Mouse (Mus musculus): ENCODE measurements around the gene BC048671. TPM values are rescaled to one million over a fixed set of nuclear protein-coding genes. Genes with fewer than 3 reads are reported as not detected.

Gene BC048671
- total and polyA plus RNA-seq, 3 experiments: not detected

GRCm38 (mm10) chr6:90306315-90306975, 5.4 kb downstream of the BC048671 start:
- no peaks in the 10 kb centered on the region for H3K4me1 ChIP-seq (ENCODE audit: control insufficient read depth in 1 of 2, insufficient read depth in 2 of 2, low read length in 2 of 2)
- H3K79me2 ChIP-seq (ENCODE audit: control insufficient read depth, insufficient read depth, low read length, poor library complexity): no peaks in the 10 kb centered on the region
- no peak overlapping the region for H3K27ac ChIP-seq (ENCODE audit: control insufficient read depth, low read depth, low read length)
- H3K36me3 ChIP-seq (ENCODE audit: control insufficient read depth in 1 of 2, insufficient read depth in 2 of 2, low read length in 2 of 2): no peaks in the 10 kb centered on the region
- DNase-seq (ENCODE audit: low read depth, low spot score): no peak
- TF ChIP-seq GATA1 (IDR thresholded peaks at IDR 0.05; ENCODE audit: low read depth, low read length): no peak
- TF ChIP-seq POLR2A (IDR thresholded peaks at IDR 0.05; ENCODE audit: control insufficient read depth in 1 of 2, insufficient read depth in 1 of 2, low read depth in 1 of 2, low read length in 2 of 2, poor library complexity in 1 of 2): no peak
- no peak for TF ChIP-seq EP300 (IDR thresholded peaks at IDR 0.05; ENCODE audit: low read depth in 1 of 2, low read length in 2 of 2)
- no peak for TF ChIP-seq SIN3A (IDR thresholded peaks at IDR 0.05; ENCODE audit: low read length)
- TF ChIP-seq SMC3 (IDR thresholded peaks at IDR 0.05; ENCODE audit: low read depth, low read length): no peak
- TF ChIP-seq ELF1 (IDR thresholded peaks at IDR 0.05; ENCODE audit: low read depth, low read length): no peak
- TF ChIP-seq ZC3H11A (IDR thresholded peaks at IDR 0.05; ENCODE audit: low read depth, low read length): no peak
- TF ChIP-seq MXI1 (IDR thresholded peaks at IDR 0.05; ENCODE audit: low read depth, low read length): no peak
- TF ChIP-seq TAL1 (IDR thresholded peaks at IDR 0.05; ENCODE audit: low read length): no peak
- TF ChIP-seq JUND (IDR thresholded peaks at IDR 0.05; ENCODE audit: low read depth, low read length): no peak
- no peaks in the 10 kb centered on the region for H3K9me3 ChIP-seq (replicated peaks; ENCODE audit: insufficient read depth, low read length)
- H3K9ac ChIP-seq (ENCODE audit: control insufficient read depth, low read depth, low read length, poor library complexity, severe bottlenecking): no peak overlapping the region
- no peak overlapping the region for H3K4me3 ChIP-seq (ENCODE audit: control insufficient read depth in 1 of 2, insufficient read depth in 1 of 2, low read depth in 2 of 2, low read length in 2 of 2)
- no peaks in the 10 kb centered on the region for H3K27me3 ChIP-seq (ENCODE audit: control insufficient read depth in 1 of 2, insufficient read depth in 2 of 2, low read length in 2 of 2)

GRCm38 (mm10) chr6:90308839-90309778, 8.1 kb downstream of the BC048671 start:
- TF ChIP-seq SMC3 (IDR thresholded peaks at IDR 0.05; ENCODE audit: low read depth, low read length): no peak
- Histone ChIP-seq H3K4me3 (ENCODE audit: control insufficient read depth in 1 of 2, insufficient read depth in 1 of 2, low read depth in 2 of 2, low read length in 2 of 2) (no peak overlapping the region), H3K9me3 (replicated peaks; ENCODE audit: insufficient read depth, low read length) (no peaks in the 10 kb centered on the region), H3K4me1 (ENCODE audit: control insufficient read depth in 1 of 2, insufficient read depth in 2 of 2, low read length in 2 of 2) (no peaks in the 10 kb centered on the region), H3K27ac (ENCODE audit: control insufficient read depth, low read depth, low read length) (no peak overlapping the region), H3K36me3 (ENCODE audit: control insufficient read depth in 1 of 2, insufficient read depth in 2 of 2, low read length in 2 of 2) (no peaks in the 10 kb centered on the region), H3K9ac (ENCODE audit: control insufficient read depth, low read depth, low read length, poor library complexity, severe bottlenecking) (no peak overlapping the region), H3K79me2 (ENCODE audit: control insufficient read depth, insufficient read depth, low read length, poor library complexity) (no peaks in the 10 kb centered on the region), H3K27me3 (ENCODE audit: control insufficient read depth in 1 of 2, insufficient read depth in 2 of 2, low read length in 2 of 2) (no peaks in the 10 kb centered on the region)
- DNase-seq (ENCODE audit: low read depth, low spot score): no peak

DNA sequence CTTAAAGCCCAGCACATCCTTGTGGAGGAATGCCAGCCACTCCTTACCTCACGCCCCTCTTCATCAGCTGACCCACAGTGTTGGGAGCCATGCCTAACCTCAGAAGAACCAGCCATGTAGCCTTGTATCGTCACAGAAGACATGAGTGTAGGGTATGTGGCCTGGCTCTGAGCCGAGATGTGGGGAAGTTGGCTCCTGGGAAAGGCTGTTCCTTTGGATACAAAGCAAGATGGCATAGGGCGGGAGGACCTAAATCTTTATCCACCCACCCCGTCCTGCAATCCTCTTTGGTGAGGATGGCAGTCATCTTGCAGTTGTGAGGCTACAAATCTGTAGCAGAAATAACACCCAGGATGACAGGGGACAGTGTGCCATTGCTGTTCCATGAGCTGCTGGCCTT, 14.9 kb downstream of the BC048671 start:
- TF ChIP-seq ZKSCAN1 (IDR thresholded peaks at IDR 0.05; ENCODE audit: low read depth, low read length): no peak
- no peak for TF ChIP-seq MAZ (IDR thresholded peaks at IDR 0.05; ENCODE audit: low read depth, low read length)
- no peak for TF ChIP-seq POLR2AphosphoS5 (IDR thresholded peaks at IDR 0.05; ENCODE audit: borderline replicate concordance, low read depth, low read length)
- TF ChIP-seq CHD1 (IDR thresholded peaks at IDR 0.05; ENCODE audit: low read depth, low read length): no peak
- TF ChIP-seq GATA1 (IDR thresholded peaks at IDR 0.05; ENCODE audit: low read depth, low read length): no peak
- TF ChIP-seq NRF1 (IDR thresholded peaks at IDR 0.05; ENCODE audit: insufficient read depth, low read depth, low read length, poor library complexity, severe bottlenecking): no peak
- TF ChIP-seq MAX (IDR thresholded peaks at IDR 0.05; ENCODE audit: low read length): no peak
- no peak for TF ChIP-seq SIN3A (IDR thresholded peaks at IDR 0.05; ENCODE audit: low read length)
- TF ChIP-seq USF1 (IDR thresholded peaks at IDR 0.05; ENCODE audit: low read depth, low read length): no peak
- no peak for TF ChIP-seq E2F4 (IDR thresholded peaks at IDR 0.05; ENCODE audit: borderline replicate concordance, low read depth, low read length)
- TF ChIP-seq CTCF (IDR thresholded peaks at IDR 0.05 in 2 of 3, conservative IDR thresholded peaks at IDR 0.05 in 1 of 3; ENCODE audit: control insufficient read depth in 1 of 3, insufficient read depth in 1 of 3, low read depth in 2 of 3, low read length in 3 of 3, poor library complexity in 1 of 3, severe bottlenecking in 1 of 3): no peak
- TF ChIP-seq HCFC1 (IDR thresholded peaks at IDR 0.05; ENCODE audit: low read depth, low read length): no peak
- no peak for TF ChIP-seq MEF2A (IDR thresholded peaks at IDR 0.05; ENCODE audit: extremely low read depth, insufficient replicate concordance, low read depth, low read length, poor library complexity, severe bottlenecking)
- no peak for TF ChIP-seq MAFK (IDR thresholded peaks at IDR 0.05; ENCODE audit: borderline replicate concordance, low read depth, low read length)
- no peak for TF ChIP-seq NELFE (IDR thresholded peaks at IDR 0.05; ENCODE audit: low read depth, low read length)
- H3K27ac ChIP-seq (ENCODE audit: control insufficient read depth, low read depth, low read length): no peak overlapping the region
- DNase-seq (ENCODE audit: low read depth, low spot score): no peak

More for the DNA sequence above, 14.9 kb downstream of the BC048671 start:
- Histone ChIP-seq H3K9ac (ENCODE audit: control insufficient read depth, low read depth, low read length, poor library complexity, severe bottlenecking) (no peak overlapping the region), H3K4me1 (ENCODE audit: control insufficient read depth in 1 of 2, insufficient read depth in 2 of 2, low read length in 2 of 2) (no peaks in the 10 kb centered on the region), H3K36me3 (ENCODE audit: control insufficient read depth in 1 of 2, insufficient read depth in 2 of 2, low read length in 2 of 2) (no peaks in the 10 kb centered on the region), H3K9me3 (replicated peaks; ENCODE audit: insufficient read depth, low read length) (no peaks in the 10 kb centered on the region), H3K79me2 (ENCODE audit: control insufficient read depth, insufficient read depth, low read length, poor library complexity) (no peaks in the 10 kb centered on the region), H3K27me3 (ENCODE audit: control insufficient read depth in 1 of 2, insufficient read depth in 2 of 2, low read length in 2 of 2) (no peaks in the 10 kb centered on the region), H3K4me3 (ENCODE audit: control insufficient read depth in 1 of 2, insufficient read depth in 1 of 2, low read depth in 2 of 2, low read length in 2 of 2) (no peak overlapping the region)

Data from MEL (cell line).